ENCODE assay signal across 8 mouse cellular contexts in the genomic region with DNA sequence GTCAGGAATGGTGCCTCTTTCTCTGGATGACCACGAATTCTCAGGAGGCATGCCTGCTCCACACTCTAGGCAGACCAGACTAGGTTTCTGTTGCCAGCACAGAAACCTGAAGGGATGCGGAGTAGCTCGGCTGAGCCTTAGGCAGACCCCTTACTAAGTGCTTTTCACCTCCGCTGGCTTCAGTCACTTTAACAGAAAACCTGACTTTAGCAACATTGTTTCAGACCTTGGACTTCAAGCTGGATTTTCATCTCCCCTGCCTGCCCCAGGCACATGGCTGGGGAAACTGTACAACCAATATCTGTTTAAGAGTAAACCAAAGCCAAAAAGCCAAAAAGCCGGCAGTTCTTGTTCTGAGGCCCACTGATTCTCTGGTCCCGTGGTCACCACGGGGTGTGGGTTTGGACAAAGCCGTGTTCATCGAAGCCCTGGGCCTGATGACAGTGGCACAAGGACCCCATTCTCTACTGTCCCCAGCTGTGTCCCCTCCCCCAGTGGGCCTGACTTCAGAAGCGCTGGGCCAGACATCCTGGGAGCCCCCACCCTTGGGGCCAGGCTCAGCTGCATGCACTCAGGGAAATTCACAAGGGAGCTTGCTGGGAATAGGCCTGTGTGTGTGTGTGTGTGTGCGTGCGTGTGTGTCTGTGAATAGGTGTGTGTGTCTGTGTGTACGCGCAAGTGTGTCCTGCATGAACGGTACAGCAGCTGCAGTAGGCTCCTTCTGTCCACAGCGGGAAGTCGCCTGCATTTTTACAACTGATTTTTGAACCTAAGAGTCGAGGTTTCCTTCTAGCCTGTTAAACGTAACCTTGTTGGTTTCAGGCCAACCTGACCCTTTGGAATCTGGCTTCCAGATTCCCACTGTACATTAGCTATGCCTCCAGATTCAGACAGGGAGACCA. TPM values are rescaled to one million over a fixed set of nuclear protein-coding genes. Genes with fewer than 3 reads are reported as not detected.
DNase-seq lines count a peak whose midpoint lies in the region; ATAC-seq lines count a peak whose summit lies in the region.

No protein-coding gene starts in this region.

- peak; percentile 48 for ATAC-seq in embryonic facial prominence, embryonic 14.5 days (ENCODE audit: low read depth)
- ATAC-seq in hindbrain, embryonic 13.5 days (ENCODE audit: low FRiP score): peak; percentile 58; the same call in 1 of the 2 replicates
- no peak for ATAC-seq in inflammation-experienced regulatory T-cells, adult 6 months

- H3K4me2 ChIP-seq in embryonic facial prominence, embryonic 14.5 days (ENCODE audit: low read depth, low read length): 0 out of 2 replicates have a peak overlapping the region, but pooled peaks have one; percentile 10
- H3K4me2 ChIP-seq in hindbrain, embryonic 13.5 days: peak overlapping the region; percentile 19; the same call in 1 of the 2 replicates

- no peaks in the 10 kb centered on the region for H3K27me3 ChIP-seq in embryonic facial prominence, embryonic 14.5 days (replicated peaks; ENCODE audit: control insufficient read depth, insufficient read depth, low read length)
- no peaks in the 10 kb centered on the region for H3K27me3 ChIP-seq in hindbrain, embryonic 13.5 days

- H3K36me3 ChIP-seq in embryonic facial prominence, embryonic 14.5 days (ENCODE audit: control insufficient read depth, insufficient read depth, low read length): no peaks in the 10 kb centered on the region
- H3K36me3 ChIP-seq in hindbrain, embryonic 13.5 days: no peaks in the 10 kb centered on the region

- WGBS in embryonic facial prominence, embryonic 14.5 days: 40% methylated on average over 19 of the region's 19 CpGs
- 24% methylated on average over 19 of the region's 19 CpGs for WGBS in hindbrain, embryonic 13.5 days

- H3K9me3 ChIP-seq in embryonic facial prominence, embryonic 14.5 days (ENCODE audit: control insufficient read depth, low read length): no peaks in the 10 kb centered on the region
- no peaks in the 10 kb centered on the region for H3K9me3 ChIP-seq in hindbrain, embryonic 13.5 days

- H3K4me1 ChIP-seq in embryonic facial prominence, embryonic 14.5 days (ENCODE audit: control insufficient read depth, insufficient read depth, low read length): peaks cover 69% of the 10 kb centered on the region
- peaks cover 84% of the 10 kb centered on the region for H3K4me1 ChIP-seq in hindbrain, embryonic 13.5 days (replicated peaks)

- DNase-seq in layer of hippocampus, adult 11-12 months (ENCODE audit: low spot score): peak; percentile 88
- no peak for DNase-seq in layer of hippocampus, adult 9-10 months (ENCODE audit: low spot score)
- DNase-seq in embryonic facial prominence, embryonic 14.5 days (ENCODE audit: low spot score): peak; percentile 76
- peak; percentile 76 to 78 for DNase-seq in layer of hippocampus, postnatal 36 days
- DNase-seq in neural tube, embryonic 10.5 days (ENCODE audit: extremely low spot score, low spot score): peak; percentile 57
- DNase-seq in T-cell, adult 2 months (ENCODE audit: low spot score): no peak

- no peak overlapping the region for H3K4me3 ChIP-seq in embryonic facial prominence, embryonic 14.5 days (ENCODE audit: low read depth, low read length)
- H3K4me3 ChIP-seq in hindbrain, embryonic 13.5 days: no peak overlapping the region

- H3K9ac ChIP-seq in embryonic facial prominence, embryonic 14.5 days (ENCODE audit: low read depth, low read length): peak overlapping the region; percentile 52; the same call in 1 of the 2 replicates
- H3K9ac ChIP-seq in hindbrain, embryonic 13.5 days: peak overlapping the region; percentile 72

- peak overlapping the region; percentile 46 for H3K27ac ChIP-seq in embryonic facial prominence, embryonic 14.5 days (replicated peaks; ENCODE audit: low read depth, low read length)
- H3K27ac ChIP-seq in hindbrain, embryonic 13.5 days: peak overlapping the region; percentile 100

RNA-seq across cellular contexts. Expression of a gene that starts 8.9 kb away (rescaled TPM):
- polyA plus RNA-seq in embryonic facial prominence, embryonic 14.5 days (2014; fragmentation: Nextera tagmentation; extraction: Ambion mirVana): 11.1 and 12.0 TPM in 2 replicates
- polyA plus RNA-seq in hindbrain, embryonic 13.5 days (2015; fragmentation: Nextera tagmentation; extraction: Ambion mirVana): 13.6 and 17.0 TPM in 2 replicates
- 10 to 100 TPM; 19.6 to 20.0 TPM for total RNA-seq in layer of hippocampus, postnatal 36 days (2021)
- not detected for polyA plus RNA-seq in inflammation-experienced regulatory T-cells, adult 6 months (2017; shearing (Covaris generic))

Comparison
In these comparisons a context has a peak if more than half of its experiments do, and no peak if none do; other contexts are left out.
1. DNase-seq: peak in layer of hippocampus, adult 11-12 months (single experiment), embryonic facial prominence, embryonic 14.5 days (single experiment), layer of hippocampus, postnatal 36 days (2 of 2) and neural tube, embryonic 10.5 days (single experiment); none in layer of hippocampus, adult 9-10 months (single experiment) and T-cell, adult 2 months (single experiment).
2. RNA of a gene that starts 8.9 kb away (polyA plus RNA-seq): 13.6 to 17.0 TPM in hindbrain, embryonic 13.5 days and 11.1 to 12.0 TPM in embryonic facial prominence, embryonic 14.5 days; not detected in inflammation-experienced regulatory T-cells, adult 6 months; every median in the first group is over 10 times any median in the second.